Mouse (Mus musculus) heart, postnatal 10 days (tissue): ENCODE measurements around the gene Olfr1375. TPM values are rescaled to one million over a fixed set of nuclear protein-coding genes. Genes with fewer than 3 reads are reported as not detected.
"Not testable (repeated sequence)": the region's sequence is repeated elsewhere in the genome, so short reads cannot be mapped to it uniquely, and the experiment has no call there.

Experiments used
- DNase-seq, 2 experiments: peaks; one replicate each; pipeline ENCODE4 v3.0.0; 2021
- intact Hi-C: fragments of 180-260 bp; cut with DNase I; formaldehyde crosslinking; loops from one replicate; pipeline ENCODE4 v1.15.1; 2025
- total RNA-seq, 2 experiments: library from RNA; stranded (reverse); gene quantifications; 2 replicates each; pipeline ENCODE4 v1.2.3; 2021

Gene Olfr1375
- not detected for total RNA-seq

DNA sequence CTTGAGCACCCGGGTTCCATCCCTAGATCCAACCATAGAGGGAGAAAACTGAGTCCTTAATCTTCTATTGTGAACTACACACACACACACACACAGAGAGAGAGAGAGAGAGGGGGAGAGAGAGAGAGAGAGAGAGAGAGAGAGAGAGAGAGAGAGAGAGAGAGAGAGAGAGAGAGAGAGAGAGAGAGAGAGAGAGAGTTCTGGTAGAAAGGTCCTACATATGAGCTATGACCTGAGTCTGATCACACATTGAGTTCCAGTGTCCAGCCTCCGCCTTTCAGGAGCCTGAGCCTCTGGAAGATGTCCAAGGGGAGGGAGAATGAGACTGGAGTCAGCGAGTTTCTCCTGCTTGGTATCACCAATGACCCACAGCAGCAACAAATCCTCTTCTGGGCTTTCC is at the start of gene Olfr1375:
TSS of gene Olfr1375 (plus strand) at position 301 of the 400 bp plus-strand sequence.
- DNase-seq, intact Hi-C loops: not testable (repeated sequence)

DNA sequence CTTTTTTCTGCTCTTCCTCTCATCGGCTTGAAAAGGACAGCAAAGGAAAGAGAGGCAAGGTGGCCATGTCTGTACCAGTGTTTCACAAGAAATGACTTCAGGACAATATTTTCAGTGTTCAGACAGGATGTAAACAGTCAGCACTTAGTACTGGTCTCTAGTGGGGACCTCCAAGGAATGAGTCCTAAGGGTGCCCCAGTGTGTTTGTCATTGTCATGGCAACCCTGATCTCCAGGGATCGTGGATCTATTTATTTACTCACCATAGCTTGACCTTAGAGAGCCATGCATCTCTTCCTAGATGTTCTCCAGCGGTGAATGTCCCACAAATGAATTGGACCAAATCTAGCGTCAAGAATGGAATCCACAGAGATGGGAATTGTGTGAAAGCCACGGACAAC is 44.6 kb upstream of the Olfr1375 start, which contains the start of gene Olfr51:
TSS of gene Olfr51 (plus strand) at position 301 of the 400 bp plus-strand sequence.
- intact Hi-C loops: no loop called here
- DNase-seq: no peak

- DNase-seq: peak; percentile 55 to 66
- intact Hi-C loops: no loop called here
These were observed 36.1 kb upstream of the Olfr1375 start for GRCm38 (mm10) chr11:51011821-51012220.

GRCm38 (mm10) chr11:51013936-51014335 is 34.0 kb upstream of the Olfr1375 start, which contains the start of gene Olfr54:
Gene Olfr54, plus strand, starts transcription at chr11:51014236.
- intact Hi-C loops: no loop called here
- DNase-seq: no peak

GRCm38 (mm10) chr11:51016341-51016740 is 31.6 kb upstream of the Olfr1375 start:
- intact Hi-C loops: no loop called here
- no peak for DNase-seq

DNA sequence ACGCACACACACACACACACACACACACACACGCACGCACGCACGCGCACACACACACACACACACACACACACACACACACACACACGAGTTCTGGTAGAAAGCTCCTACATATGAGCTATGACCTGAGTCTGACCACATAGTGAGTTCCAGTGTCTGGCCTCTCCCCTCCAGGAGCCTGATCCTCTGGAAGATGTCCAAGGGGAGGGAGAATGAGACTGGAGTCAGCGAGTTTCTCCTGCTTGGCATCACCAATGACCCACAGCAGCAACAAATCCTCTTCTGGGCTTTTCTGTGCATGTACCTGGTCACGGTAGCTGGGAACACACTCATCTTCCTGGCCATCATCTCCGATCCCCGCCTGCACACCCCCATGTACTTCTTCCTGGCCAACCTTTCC is 21.1 kb upstream of the Olfr1375 start:
- DNase-seq, intact Hi-C loops: not testable (repeated sequence)

- DNase-seq, intact Hi-C loops: not testable (repeated sequence)
These were observed 18.5 kb upstream of the Olfr1375 start for GRCm38 (mm10) chr11:51029381-51029780.

DNA sequence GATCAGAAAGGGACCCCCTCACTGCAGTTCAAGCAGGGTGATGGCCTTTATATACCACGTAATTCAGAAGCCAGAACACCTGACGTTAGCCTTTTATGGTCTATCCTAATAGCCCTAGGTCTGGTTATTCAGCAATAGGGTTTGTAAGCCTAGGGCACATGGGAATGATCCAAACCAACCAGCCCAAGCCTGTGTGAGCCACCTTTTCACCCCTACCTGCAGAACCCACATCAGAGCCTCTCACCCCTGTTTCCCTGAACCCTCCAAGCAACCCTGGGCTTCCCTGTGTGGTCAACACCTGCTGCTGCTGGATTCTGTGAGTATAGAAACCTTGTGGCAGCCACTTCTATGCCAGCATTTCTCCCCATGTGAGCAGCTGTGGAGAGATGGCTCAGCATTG is 17.7 kb upstream of the Olfr1375 start:
- intact Hi-C loops: loop anchor here (10.0 kb wide), 1 partner anchor 585 kb away; no protein-coding TSS in a partner anchor
- DNase-seq: no peak

GRCm38 (mm10) chr11:51032851-51033250 is 15.1 kb upstream of the Olfr1375 start:
- DNase-seq: peak; percentile 18 to 60
- intact Hi-C loops: loop anchor here (1.0 to 10.0 kb wide), 2 partner anchors 93 to 588 kb away; no protein-coding TSS in a partner anchor

- intact Hi-C loops: loop anchor here (10.0 kb wide), 1 partner anchor 589 kb away; no protein-coding TSS in a partner anchor
- DNase-seq: not testable (repeated sequence)
These were observed 13.8 kb upstream of the Olfr1375 start for GRCm38 (mm10) chr11:51034141-51034540.

GRCm38 (mm10) chr11:51035951-51036350 is 12.0 kb upstream of the Olfr1375 start:
- intact Hi-C loops: loop anchor here (10.0 kb wide), 1 partner anchor 591 kb away; no protein-coding TSS in a partner anchor
- peak; percentile 23 to 45 for DNase-seq

GRCm38 (mm10) chr11:51044776-51045175 is 3.1 kb upstream of the Olfr1375 start:
- intact Hi-C loops, DNase-seq: not testable (repeated sequence)

- intact Hi-C loops: loop anchor here (10.0 kb wide), 1 partner anchor 213 kb away; the partner anchor contains the start of genes BC049762 and Clk4
- no peak for DNase-seq
These were observed 3.8 kb downstream of the Olfr1375 start for GRCm38 (mm10) chr11:51051678-51052077.

DNA sequence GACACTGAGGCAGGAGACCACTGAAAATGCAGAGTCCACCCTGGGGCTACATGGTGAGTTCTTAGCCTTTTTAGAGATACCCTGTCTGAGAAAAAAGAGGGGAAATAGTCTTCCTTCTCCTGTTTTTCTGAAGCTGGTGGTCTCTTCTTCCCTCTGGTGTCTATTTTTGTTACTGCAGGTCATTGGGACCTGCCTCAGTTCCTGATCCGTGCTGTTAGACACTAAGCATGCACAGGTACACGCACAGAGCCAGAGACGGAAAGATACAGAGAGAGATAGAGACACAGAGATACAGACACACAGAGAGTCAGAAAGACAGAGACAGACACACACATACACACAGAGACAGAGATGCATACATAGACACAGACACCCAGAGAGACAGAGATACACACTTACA is 5.3 kb downstream of the Olfr1375 start:
- intact Hi-C loops: loop anchor here (10.0 kb wide), 1 partner anchor 212 kb away; the partner anchor contains the start of genes BC049762 and Clk4
- peak in 1 of 2 experiments; percentile 15 for DNase-seq

GRCm38 (mm10) chr11:51059151-51059571 is 11.3 kb downstream of the Olfr1375 start, which contains the start of gene Zfp354a:
Gene Zfp354a, plus strand, starts transcription at chr11:51059257.
- intact Hi-C loops: loop anchor here (2.0 to 10.0 kb wide), 3 partner anchors 120 to 232 kb away; partner anchors contain the start of genes BC049762, Clk4 and Zfp354c
- DNase-seq: peak; percentile 72 to 73

GRCm38 (mm10) chr11:51059640-51060039 is 11.7 kb downstream of the Olfr1375 start:
- no peak for DNase-seq
- intact Hi-C loops: loop anchor here (2.0 to 10.0 kb wide), 3 partner anchors 121 to 232 kb away; partner anchors contain the start of genes BC049762, Clk4 and Zfp354c

- peak in 1 of 2 experiments; percentile 5 for DNase-seq
- intact Hi-C loops: no loop called here
These were observed 13.1 kb downstream of the Olfr1375 start for GRCm38 (mm10) chr11:51060981-51061380.

- intact Hi-C loops: no loop called here
- DNase-seq: no peak
These were observed 15.4 kb downstream of the Olfr1375 start for GRCm38 (mm10) chr11:51063276-51063675.

GRCm38 (mm10) chr11:51063841-51064240 is 15.9 kb downstream of the Olfr1375 start:
- intact Hi-C loops: no loop called here
- DNase-seq: no peak

- intact Hi-C loops: no loop called here
- DNase-seq: no peak
These were observed 36.6 kb downstream of the Olfr1375 start for GRCm38 (mm10) chr11:51084527-51084926.

- no peak for DNase-seq
- intact Hi-C loops: no loop called here
These were observed 37.4 kb downstream of the Olfr1375 start for GRCm38 (mm10) chr11:51085269-51085668.
